Mouse (Mus musculus): ENCODE measurements around the gene Iqcn. TPM values are rescaled to one million over a fixed set of nuclear protein-coding genes. Genes with fewer than 3 reads are reported as not detected.

Iqcn gene
- 0.10 and 0.23 TPM in 2 replicates for polyA plus RNA-seq (2012; rRNA removed)

- TF ChIP-seq CTCF (IDR thresholded peaks at IDR 0.05; ENCODE audit: borderline replicate concordance, extremely low read depth, insufficient read depth, insufficient read length) (no peak), POLR2A (IDR thresholded peaks at IDR 0.05; ENCODE audit: borderline replicate concordance, extremely low read depth, insufficient read depth, insufficient read length, poor library complexity, severe bottlenecking) (no peak)
- DNase-seq (ENCODE audit: low read depth): no peak
These were observed at the start of gene Iqcn for GRCm38 (mm10) chr8:70703287-70703686. TSS of gene Iqcn (plus strand) at chr8:70703457.

GRCm38 (mm10) chr8:70654121-70654520 lies 49.1 kb upstream of the Iqcn start:
- DNase-seq (ENCODE audit: low read depth): no peak
- TF ChIP-seq POLR2A (IDR thresholded peaks at IDR 0.05; ENCODE audit: borderline replicate concordance, extremely low read depth, insufficient read depth, insufficient read length, poor library complexity, severe bottlenecking): no peak
- TF ChIP-seq CTCF (IDR thresholded peaks at IDR 0.05; ENCODE audit: borderline replicate concordance, extremely low read depth, insufficient read depth, insufficient read length): no peak

GRCm38 (mm10) chr8:70655469-70655868 lies 47.8 kb upstream of the Iqcn start:
- DNase-seq (ENCODE audit: low read depth): peak; percentile 40
- TF ChIP-seq CTCF (IDR thresholded peaks at IDR 0.05; ENCODE audit: borderline replicate concordance, extremely low read depth, insufficient read depth, insufficient read length): no peak
- no peak for TF ChIP-seq POLR2A (IDR thresholded peaks at IDR 0.05; ENCODE audit: borderline replicate concordance, extremely low read depth, insufficient read depth, insufficient read length, poor library complexity, severe bottlenecking)

- peak; percentile 93 for DNase-seq (ENCODE audit: low read depth)
- TF ChIP-seq CTCF (IDR thresholded peaks at IDR 0.05; ENCODE audit: borderline replicate concordance, extremely low read depth, insufficient read depth, insufficient read length): no peak
- TF ChIP-seq POLR2A (IDR thresholded peaks at IDR 0.05; ENCODE audit: borderline replicate concordance, extremely low read depth, insufficient read depth, insufficient read length, poor library complexity, severe bottlenecking): no peak
These were observed 47.0 kb upstream of the Iqcn start for GRCm38 (mm10) chr8:70656193-70656790.

GRCm38 (mm10) chr8:70657214-70657613 lies 46.0 kb upstream of the Iqcn start:
- TF ChIP-seq CTCF (IDR thresholded peaks at IDR 0.05; ENCODE audit: borderline replicate concordance, extremely low read depth, insufficient read depth, insufficient read length) (no peak), POLR2A (IDR thresholded peaks at IDR 0.05; ENCODE audit: borderline replicate concordance, extremely low read depth, insufficient read depth, insufficient read length, poor library complexity, severe bottlenecking) (no peak)
- no peak for DNase-seq (ENCODE audit: low read depth)

GRCm38 (mm10) chr8:70657739-70658138 lies 45.5 kb upstream of the Iqcn start:
- TF ChIP-seq CTCF (IDR thresholded peaks at IDR 0.05; ENCODE audit: borderline replicate concordance, extremely low read depth, insufficient read depth, insufficient read length) (no peak), POLR2A (IDR thresholded peaks at IDR 0.05; ENCODE audit: borderline replicate concordance, extremely low read depth, insufficient read depth, insufficient read length, poor library complexity, severe bottlenecking) (no peak)
- DNase-seq (ENCODE audit: low read depth): no peak

- TF ChIP-seq CTCF (IDR thresholded peaks at IDR 0.05; ENCODE audit: borderline replicate concordance, extremely low read depth, insufficient read depth, insufficient read length): no peak
- no peak for DNase-seq (ENCODE audit: low read depth)
These were observed 44.2 kb upstream of the Iqcn start for GRCm38 (mm10) chr8:70658897-70659603.

- DNase-seq (ENCODE audit: low read depth): peak; percentile 96
- TF ChIP-seq POLR2A (IDR thresholded peaks at IDR 0.05; ENCODE audit: borderline replicate concordance, extremely low read depth, insufficient read depth, insufficient read length, poor library complexity, severe bottlenecking) (no peak; the same call in 1 of the 2 replicates), CTCF (IDR thresholded peaks at IDR 0.05; ENCODE audit: borderline replicate concordance, extremely low read depth, insufficient read depth, insufficient read length) (no peak)
These were observed 43.5 kb upstream of the Iqcn start for GRCm38 (mm10) chr8:70659604-70660272.

GRCm38 (mm10) chr8:70660273-70660725 lies 43.0 kb upstream of the Iqcn start, which contains the start of gene Pgpep1:
TSS of gene Pgpep1 (minus strand) at chr8:70660388.
- DNase-seq (ENCODE audit: low read depth): peak; percentile 59
- TF ChIP-seq CTCF (IDR thresholded peaks at IDR 0.05; ENCODE audit: borderline replicate concordance, extremely low read depth, insufficient read depth, insufficient read length): no peak
- TF ChIP-seq POLR2A (IDR thresholded peaks at IDR 0.05; ENCODE audit: borderline replicate concordance, extremely low read depth, insufficient read depth, insufficient read length, poor library complexity, severe bottlenecking): no peak

- peak; percentile 53 for DNase-seq (ENCODE audit: low read depth)
- no peak for TF ChIP-seq CTCF (IDR thresholded peaks at IDR 0.05; ENCODE audit: borderline replicate concordance, extremely low read depth, insufficient read depth, insufficient read length)
- TF ChIP-seq POLR2A (IDR thresholded peaks at IDR 0.05; ENCODE audit: borderline replicate concordance, extremely low read depth, insufficient read depth, insufficient read length, poor library complexity, severe bottlenecking): no peak
These were observed 39.6 kb upstream of the Iqcn start for GRCm38 (mm10) chr8:70663691-70664090.

GRCm38 (mm10) chr8:70664631-70665030 lies 38.6 kb upstream of the Iqcn start:
- no peak for TF ChIP-seq CTCF (IDR thresholded peaks at IDR 0.05; ENCODE audit: borderline replicate concordance, extremely low read depth, insufficient read depth, insufficient read length)
- no peak for TF ChIP-seq POLR2A (IDR thresholded peaks at IDR 0.05; ENCODE audit: borderline replicate concordance, extremely low read depth, insufficient read depth, insufficient read length, poor library complexity, severe bottlenecking)
- DNase-seq (ENCODE audit: low read depth): no peak

All from brain, embryonic 14.5 days (tissue).